Mouse (Mus musculus): ENCODE results near the gene Rbm8a2. TPM values are rescaled to one million over a fixed set of nuclear protein-coding genes. Genes with fewer than 3 reads are reported as not detected.
"Not testable (repeated sequence)": the region's sequence is repeated elsewhere in the genome, so short reads cannot be mapped to it uniquely, and the experiment has no call there.

The Rbm8a2 gene
- polyA plus RNA-seq (2012; rRNA removed) = not detected in 2 replicates

GRCm38 (mm10) chr1:175979014-175979413 is at the start of gene Rbm8a2:
Rbm8a2 (minus strand) TSS chr1:175979114.
- not testable (repeated sequence) for H3K4me3 ChIP-seq (ENCODE audit: extremely low read depth, insufficient read depth, insufficient read length); H3K27ac ChIP-seq (ENCODE audit: insufficient read depth, low read length); H3K4me1 ChIP-seq (ENCODE audit: control insufficient read depth, insufficient read depth, insufficient read length); DNase-seq (ENCODE audit: low read depth in 1 of 2, low spot score in 2 of 2); H3K27me3 ChIP-seq (ENCODE audit: control insufficient read depth, insufficient read depth, low read length); H3K36me3 ChIP-seq (ENCODE audit: control insufficient read depth, insufficient read depth, low read length)
- 89% methylated on average over 7 of the region's 7 CpGs for WGBS

GRCm38 (mm10) chr1:176028397-176028796 is 49.5 kb upstream of the Rbm8a2 start:
- no peak overlapping the region for H3K4me3 ChIP-seq (ENCODE audit: extremely low read depth, insufficient read depth, insufficient read length)
- H3K36me3 ChIP-seq (ENCODE audit: control insufficient read depth, insufficient read depth, low read length) = no peaks in the 10 kb centered on the region
- WGBS = 80% methylated on average over 3 of the region's 3 CpGs
- H3K27ac ChIP-seq (ENCODE audit: insufficient read depth, low read length) = no peak overlapping the region
- no peaks in the 10 kb centered on the region for H3K4me1 ChIP-seq (ENCODE audit: control insufficient read depth, insufficient read depth, insufficient read length)
- no peaks in the 10 kb centered on the region for H3K27me3 ChIP-seq (ENCODE audit: control insufficient read depth, insufficient read depth, low read length)
- TF ChIP-seq POLR2A (IDR thresholded peaks at IDR 0.05; ENCODE audit: low read depth, low read length) (no peak), CTCF (IDR thresholded peaks at IDR 0.05; ENCODE audit: extremely low read depth, insufficient read depth, insufficient read length, insufficient replicate concordance) (no peak)
- no peak for DNase-seq (ENCODE audit: low read depth in 1 of 2, low spot score in 2 of 2)

GRCm38 (mm10) chr1:176024501-176024900 is 45.6 kb upstream of the Rbm8a2 start:
- Histone ChIP-seq H3K4me1 (ENCODE audit: control insufficient read depth, insufficient read depth, insufficient read length) (no peaks in the 10 kb centered on the region), H3K36me3 (ENCODE audit: control insufficient read depth, insufficient read depth, low read length) (no peaks in the 10 kb centered on the region), H3K4me3 (ENCODE audit: extremely low read depth, insufficient read depth, insufficient read length) (no peak overlapping the region), H3K27me3 (ENCODE audit: control insufficient read depth, insufficient read depth, low read length) (no peaks in the 10 kb centered on the region), H3K27ac (ENCODE audit: insufficient read depth, low read length) (no peak overlapping the region)
- TF ChIP-seq POLR2A (IDR thresholded peaks at IDR 0.05; ENCODE audit: low read depth, low read length) (no peak), CTCF (IDR thresholded peaks at IDR 0.05; ENCODE audit: extremely low read depth, insufficient read depth, insufficient read length, insufficient replicate concordance) (no peak)
- no peak for DNase-seq (ENCODE audit: low read depth in 1 of 2, low spot score in 2 of 2)
- WGBS = 93% methylated on average over 1 of the region's 1 CpGs

GRCm38 (mm10) chr1:176018523-176018922 is 39.6 kb upstream of the Rbm8a2 start:
- Histone ChIP-seq H3K36me3 (ENCODE audit: control insufficient read depth, insufficient read depth, low read length) (no peaks in the 10 kb centered on the region), H3K27ac (ENCODE audit: insufficient read depth, low read length) (no peak overlapping the region), H3K27me3 (ENCODE audit: control insufficient read depth, insufficient read depth, low read length) (no peaks in the 10 kb centered on the region), H3K4me3 (ENCODE audit: extremely low read depth, insufficient read depth, insufficient read length) (no peak overlapping the region), H3K4me1 (ENCODE audit: control insufficient read depth, insufficient read depth, insufficient read length) (no peaks in the 10 kb centered on the region)
- TF ChIP-seq CTCF (IDR thresholded peaks at IDR 0.05; ENCODE audit: extremely low read depth, insufficient read depth, insufficient read length, insufficient replicate concordance) (no peak), POLR2A (IDR thresholded peaks at IDR 0.05; ENCODE audit: low read depth, low read length) (no peak)
- DNase-seq (ENCODE audit: low read depth in 1 of 2, low spot score in 2 of 2) = no peak
- 92% methylated on average over 3 of the region's 3 CpGs for WGBS

- Histone ChIP-seq H3K4me3 (ENCODE audit: extremely low read depth, insufficient read depth, insufficient read length) (no peak overlapping the region), H3K27ac (ENCODE audit: insufficient read depth, low read length) (no peak overlapping the region), H3K36me3 (ENCODE audit: control insufficient read depth, insufficient read depth, low read length) (no peaks in the 10 kb centered on the region), H3K4me1 (ENCODE audit: control insufficient read depth, insufficient read depth, insufficient read length) (no peaks in the 10 kb centered on the region), H3K27me3 (ENCODE audit: control insufficient read depth, insufficient read depth, low read length) (no peaks in the 10 kb centered on the region)
- TF ChIP-seq POLR2A (IDR thresholded peaks at IDR 0.05; ENCODE audit: low read depth, low read length) (no peak), CTCF (IDR thresholded peaks at IDR 0.05; ENCODE audit: extremely low read depth, insufficient read depth, insufficient read length, insufficient replicate concordance) (no peak)
- DNase-seq (ENCODE audit: low read depth in 1 of 2, low spot score in 2 of 2) = no peak
- WGBS = 58% methylated on average over 3 of the region's 3 CpGs
Measured at GRCm38 (mm10) chr1:176016076-176016475, 37.2 kb upstream of the Rbm8a2 start.

GRCm38 (mm10) chr1:176013497-176014268 is 34.8 kb upstream of the Rbm8a2 start:
- H3K27me3 ChIP-seq (ENCODE audit: control insufficient read depth, insufficient read depth, low read length) = no peaks in the 10 kb centered on the region
- no peak overlapping the region for H3K4me3 ChIP-seq (ENCODE audit: extremely low read depth, insufficient read depth, insufficient read length)
- H3K36me3 ChIP-seq (ENCODE audit: control insufficient read depth, insufficient read depth, low read length) = no peaks in the 10 kb centered on the region
- H3K4me1 ChIP-seq (ENCODE audit: control insufficient read depth, insufficient read depth, insufficient read length) = no peaks in the 10 kb centered on the region
- TF ChIP-seq POLR2A (IDR thresholded peaks at IDR 0.05; ENCODE audit: low read depth, low read length) (no peak), CTCF (IDR thresholded peaks at IDR 0.05; ENCODE audit: extremely low read depth, insufficient read depth, insufficient read length, insufficient replicate concordance) (no peak)
- 80% methylated on average over 3 of the region's 3 CpGs for WGBS
- H3K27ac ChIP-seq (ENCODE audit: insufficient read depth, low read length) = no peak overlapping the region
- DNase-seq (ENCODE audit: low read depth in 1 of 2, low spot score in 2 of 2) = no peak

GRCm38 (mm10) chr1:176011535-176011934 is 32.6 kb upstream of the Rbm8a2 start:
- DNase-seq (ENCODE audit: low read depth in 1 of 2, low spot score in 2 of 2) = no peak
- no peaks in the 10 kb centered on the region for H3K36me3 ChIP-seq (ENCODE audit: control insufficient read depth, insufficient read depth, low read length)

More at GRCm38 (mm10) chr1:176011535-176011934, 32.6 kb upstream of the Rbm8a2 start:
- H3K4me3 ChIP-seq (ENCODE audit: extremely low read depth, insufficient read depth, insufficient read length) = no peak overlapping the region
- no peak for TF ChIP-seq POLR2A (IDR thresholded peaks at IDR 0.05; ENCODE audit: low read depth, low read length)
- no peak for TF ChIP-seq CTCF (IDR thresholded peaks at IDR 0.05; ENCODE audit: extremely low read depth, insufficient read depth, insufficient read length, insufficient replicate concordance)
- no peaks in the 10 kb centered on the region for H3K27me3 ChIP-seq (ENCODE audit: control insufficient read depth, insufficient read depth, low read length)
- no peaks in the 10 kb centered on the region for H3K4me1 ChIP-seq (ENCODE audit: control insufficient read depth, insufficient read depth, insufficient read length)
- no peak overlapping the region for H3K27ac ChIP-seq (ENCODE audit: insufficient read depth, low read length)
